Mouse (Mus musculus): ENCODE results near the gene Ugt1a2. TPM values are rescaled to one million over a fixed set of nuclear protein-coding genes. Genes with fewer than 3 reads are reported as not detected.

The Ugt1a2 gene
- polyA plus RNA-seq, 1 experiment from 2014 or later: 0.18 TPM

DNA sequence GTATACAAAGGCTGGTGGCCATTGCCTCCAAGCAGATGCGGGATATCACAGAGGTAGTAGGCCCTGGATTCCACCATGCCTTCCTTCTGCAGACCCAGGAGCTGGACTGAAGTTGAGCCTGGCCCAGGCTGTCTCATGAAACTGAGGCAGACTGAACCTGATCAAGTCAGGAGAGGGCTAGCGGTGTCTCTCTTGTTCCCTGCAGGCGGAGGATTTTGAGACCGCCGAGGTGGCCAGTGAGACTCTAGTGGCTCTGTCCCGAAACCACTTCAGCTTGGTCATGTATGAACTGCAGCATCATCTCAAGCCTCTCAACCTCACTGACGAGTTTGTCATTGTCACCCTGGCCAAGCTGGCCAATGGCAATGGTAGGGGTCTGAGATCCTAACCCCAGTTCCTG, 30.0 kb downstream of the Ugt1a2 start:
- no peaks in the 10 kb centered on the region for H3K27me3 ChIP-seq (replicated peaks)
- WGBS: 72% methylated on average over 7 of the region's 7 CpGs
- H3K36me3 ChIP-seq: no peaks in the 10 kb centered on the region
- H3K4me3 ChIP-seq (replicated peaks): no peak overlapping the region
- no peaks in the 10 kb centered on the region for H3K4me1 ChIP-seq (replicated peaks)
- ATAC-seq: no peak
- peaks cover 45% of the 10 kb centered on the region for H3K9me3 ChIP-seq
- no peak overlapping the region for H3K27ac ChIP-seq
- H3K9ac ChIP-seq: no peak overlapping the region
- H3K4me2 ChIP-seq (replicated peaks): no peak overlapping the region

DNA sequence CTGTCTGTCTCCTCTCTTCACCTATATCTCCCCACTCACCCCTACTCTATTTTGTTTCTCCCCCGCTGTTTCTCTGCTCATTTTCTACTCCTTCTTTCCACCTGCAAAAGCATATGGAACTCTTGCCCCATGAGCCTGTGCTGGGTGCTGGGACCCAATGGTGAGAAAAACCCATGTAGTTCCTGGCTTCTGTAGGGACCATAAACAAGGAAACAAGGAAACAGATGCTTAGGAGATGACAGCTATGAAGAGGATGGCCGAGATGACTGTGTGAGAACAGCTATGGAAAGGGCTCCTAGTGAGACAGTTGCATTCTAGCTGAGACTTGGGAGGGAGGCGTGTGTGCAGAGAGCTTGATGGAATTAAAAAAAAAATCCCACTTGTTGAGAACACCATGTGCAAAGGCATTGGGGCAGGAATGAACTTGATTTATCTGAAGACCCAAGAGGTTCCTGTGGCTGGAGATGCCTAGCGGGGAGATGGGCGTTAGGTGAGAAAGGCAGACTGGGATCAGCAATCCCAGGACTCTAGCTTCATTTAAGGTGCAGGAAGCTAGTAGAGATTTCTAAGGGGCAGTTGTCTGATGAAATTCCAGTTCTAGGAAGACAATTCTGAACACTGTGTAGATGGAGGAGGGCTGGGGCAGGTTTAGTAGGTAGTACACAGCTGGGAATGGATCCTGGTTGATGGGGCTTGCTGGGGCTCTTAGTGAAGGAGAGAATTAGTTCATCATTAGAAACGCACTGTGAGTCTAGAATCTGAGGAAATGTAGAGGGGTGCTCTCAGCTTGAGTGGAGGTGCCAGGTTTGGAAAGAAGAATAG, 30.8 kb downstream of the Ugt1a2 start:
- Histone ChIP-seq H3K27me3 (replicated peaks) (no peaks in the 10 kb centered on the region), H3K4me2 (replicated peaks) (no peak overlapping the region), H3K4me3 (replicated peaks) (no peak overlapping the region), H3K27ac (no peak overlapping the region), H3K4me1 (replicated peaks) (no peaks in the 10 kb centered on the region), H3K36me3 (no peaks in the 10 kb centered on the region), H3K9ac (no peak overlapping the region), H3K9me3 (peaks cover 43% of the 10 kb centered on the region)
- 77% methylated on average over 6 of the region's 6 CpGs for WGBS
- ATAC-seq: no peak

GRCm38 (mm10) chr1:88231803-88232499, 31.6 kb downstream of the Ugt1a2 start:
- no peak for ATAC-seq

DNA sequence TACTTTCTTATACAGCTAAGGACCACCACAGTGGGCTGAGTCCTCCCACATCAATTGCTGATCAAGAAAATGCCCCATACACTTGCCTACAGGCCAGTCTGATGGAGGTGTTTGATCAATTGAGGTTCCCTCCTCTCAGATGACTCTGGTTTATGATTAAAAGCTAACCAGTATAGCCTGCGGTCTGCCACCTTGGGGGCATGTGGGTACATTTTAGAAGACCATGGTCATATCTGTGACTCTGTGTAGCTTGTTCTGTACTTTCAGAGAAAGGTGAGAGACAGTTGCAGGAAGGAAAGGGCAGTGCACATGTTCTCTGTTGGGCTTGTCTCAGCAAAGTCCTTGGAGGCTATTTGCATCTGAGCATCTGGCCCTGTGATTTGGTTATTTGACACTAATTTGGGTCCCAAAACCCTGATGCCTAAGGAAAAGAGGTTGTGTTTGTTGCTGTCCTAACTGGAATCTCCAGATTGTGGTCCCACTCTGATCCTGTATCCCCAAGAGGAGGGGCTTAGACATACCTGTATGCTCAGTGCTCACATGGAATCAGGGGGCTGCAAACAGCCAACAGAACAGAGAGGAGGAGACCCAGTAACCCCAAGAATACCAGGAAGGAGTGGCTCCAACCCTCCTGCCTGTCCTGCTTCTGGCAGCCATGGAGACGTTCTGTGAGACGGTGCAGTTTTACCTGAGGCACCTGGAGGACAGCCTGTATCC, 32.4 kb downstream of the Ugt1a2 start:
- peaks cover 32% of the 10 kb centered on the region for H3K9me3 ChIP-seq
- no peaks in the 10 kb centered on the region for H3K36me3 ChIP-seq
- H3K4me3 ChIP-seq (replicated peaks): no peak overlapping the region
- H3K9ac ChIP-seq: no peak overlapping the region
- H3K27ac ChIP-seq: no peak overlapping the region
- H3K27me3 ChIP-seq (replicated peaks): no peaks in the 10 kb centered on the region
- H3K4me2 ChIP-seq (replicated peaks): no peak overlapping the region
- 52% methylated on average over 3 of the region's 3 CpGs for WGBS
- no peaks in the 10 kb centered on the region for H3K4me1 ChIP-seq (replicated peaks)
- no peak for ATAC-seq

More at GRCm38 (mm10) chr1:88231803-88232499, 31.6 kb downstream of the Ugt1a2 start:
- Histone ChIP-seq H3K4me2 (replicated peaks) (no peak overlapping the region), H3K27ac (no peak overlapping the region), H3K9me3 (peaks cover 35% of the 10 kb centered on the region), H3K4me1 (replicated peaks) (no peaks in the 10 kb centered on the region), H3K27me3 (replicated peaks) (no peaks in the 10 kb centered on the region), H3K36me3 (no peaks in the 10 kb centered on the region), H3K4me3 (replicated peaks) (no peak overlapping the region), H3K9ac (no peak overlapping the region)
- whole genome bisulfite sequencing: 68% methylated on average over 7 of the region's 7 CpGs

DNA sequence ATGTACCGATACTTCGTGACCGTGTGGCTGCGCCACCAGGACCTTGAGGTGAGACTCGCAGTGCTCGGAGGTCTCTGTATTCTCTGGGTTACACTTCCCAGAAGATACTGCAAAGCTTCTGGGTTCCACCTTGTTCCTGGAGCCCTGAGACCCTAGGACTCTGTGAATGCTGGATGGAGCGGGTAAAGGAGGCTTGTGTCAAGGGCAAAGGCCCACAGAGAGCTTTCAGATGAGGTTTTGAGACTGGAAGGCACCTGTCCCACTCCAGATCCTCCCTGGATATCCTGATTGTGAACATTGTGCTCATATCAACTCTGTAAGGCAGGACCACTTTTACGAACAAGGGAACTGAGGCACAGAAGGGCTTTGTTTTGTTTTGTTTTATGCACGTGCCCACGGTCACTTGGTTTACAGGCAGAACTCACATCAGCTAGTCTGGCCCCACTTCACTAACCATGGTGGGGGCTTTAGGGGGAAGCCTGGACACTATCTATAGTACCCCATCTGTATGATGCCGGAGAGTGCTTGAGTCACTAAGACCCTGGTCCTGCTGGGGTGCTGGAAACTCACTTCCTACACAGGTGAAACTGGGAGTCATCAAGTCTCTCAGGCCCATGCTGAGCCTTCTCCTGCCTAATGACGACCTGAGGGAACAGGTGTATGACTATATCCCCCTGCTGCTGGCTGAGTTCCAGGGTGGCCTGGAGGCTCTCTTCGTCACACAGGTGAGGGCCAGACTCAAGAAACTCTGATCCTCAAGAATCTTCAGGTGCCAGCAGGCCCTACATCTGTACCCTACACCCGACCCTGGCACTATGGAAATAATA, 33.2 kb downstream of the Ugt1a2 start:
- Histone ChIP-seq H3K4me2 (replicated peaks) (no peak overlapping the region), H3K4me3 (replicated peaks) (no peak overlapping the region), H3K9me3 (peaks cover 35% of the 10 kb centered on the region), H3K27me3 (replicated peaks) (no peaks in the 10 kb centered on the region), H3K36me3 (no peaks in the 10 kb centered on the region), H3K9ac (no peak overlapping the region), H3K27ac (no peak overlapping the region), H3K4me1 (replicated peaks) (no peaks in the 10 kb centered on the region)
- no peak for ATAC-seq
- 68% methylated on average over 14 of the region's 14 CpGs for WGBS

DNA sequence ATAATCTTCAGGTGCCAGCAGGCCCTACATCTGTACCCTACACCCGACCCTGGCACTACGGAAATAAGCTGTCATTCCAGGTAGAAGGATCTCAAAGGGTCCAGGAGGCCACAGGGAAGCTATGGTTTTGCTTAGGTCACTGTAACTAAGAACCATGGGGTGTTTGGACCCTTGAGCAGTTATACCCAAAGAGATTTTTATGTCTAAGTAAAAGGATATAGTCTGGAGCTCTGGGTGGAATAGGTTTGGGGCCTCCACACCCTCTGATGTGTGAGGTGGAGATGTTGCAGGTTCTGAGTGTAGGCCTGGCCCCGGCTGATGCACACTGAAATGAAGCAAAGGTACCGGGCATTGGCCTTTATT, 33.8 kb downstream of the Ugt1a2 start:
- Histone ChIP-seq H3K4me3 (replicated peaks) (no peak overlapping the region), H3K9ac (no peak overlapping the region), H3K4me1 (replicated peaks) (no peaks in the 10 kb centered on the region), H3K4me2 (replicated peaks) (no peak overlapping the region), H3K9me3 (peaks cover 36% of the 10 kb centered on the region), H3K27ac (no peak overlapping the region), H3K36me3 (no peaks in the 10 kb centered on the region), H3K27me3 (replicated peaks) (no peaks in the 10 kb centered on the region)
- no peak for ATAC-seq
- 65% methylated on average over 4 of the region's 4 CpGs for WGBS

DNA sequence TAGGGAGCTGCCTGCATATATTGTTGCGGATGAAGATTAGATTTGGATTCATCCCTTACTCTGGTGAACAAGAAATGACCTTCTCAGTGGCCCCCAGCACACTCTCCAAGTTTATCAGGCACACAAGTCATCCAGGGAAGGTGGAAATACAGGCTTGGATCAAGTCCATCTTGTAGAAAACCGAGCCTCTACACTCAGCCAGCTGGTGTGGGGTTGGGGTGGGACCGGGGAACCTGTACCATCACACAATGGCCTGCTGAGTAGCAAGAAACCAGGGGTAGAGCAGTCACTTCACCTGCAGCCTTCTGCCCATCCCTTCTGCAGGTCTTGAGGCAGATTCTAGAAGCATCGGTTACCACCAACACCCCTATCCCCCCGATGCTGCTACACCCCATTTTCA, 34.2 kb downstream of the Ugt1a2 start:
- 42% methylated on average over 5 of the region's 5 CpGs for WGBS
- peaks cover 34% of the 10 kb centered on the region for H3K9me3 ChIP-seq
- no peaks in the 10 kb centered on the region for H3K36me3 ChIP-seq
- H3K4me3 ChIP-seq (replicated peaks): no peak overlapping the region
- no peaks in the 10 kb centered on the region for H3K27me3 ChIP-seq (replicated peaks)
- ATAC-seq: no peak
- no peak overlapping the region for H3K4me2 ChIP-seq (replicated peaks)
- no peak overlapping the region for H3K27ac ChIP-seq
- H3K9ac ChIP-seq: no peak overlapping the region
- no peaks in the 10 kb centered on the region for H3K4me1 ChIP-seq (replicated peaks)

GRCm38 (mm10) chr1:88235046-88235893, 34.9 kb downstream of the Ugt1a2 start:
- Histone ChIP-seq H3K9ac (no peak overlapping the region), H3K4me3 (replicated peaks) (no peak overlapping the region), H3K4me1 (replicated peaks) (no peaks in the 10 kb centered on the region), H3K4me2 (replicated peaks) (no peak overlapping the region), H3K36me3 (no peaks in the 10 kb centered on the region), H3K27ac (no peak overlapping the region), H3K9me3 (peaks cover 38% of the 10 kb centered on the region), H3K27me3 (replicated peaks) (no peaks in the 10 kb centered on the region)
- ATAC-seq: no peak
- 63% methylated on average over 11 of the region's 11 CpGs for WGBS

DNA sequence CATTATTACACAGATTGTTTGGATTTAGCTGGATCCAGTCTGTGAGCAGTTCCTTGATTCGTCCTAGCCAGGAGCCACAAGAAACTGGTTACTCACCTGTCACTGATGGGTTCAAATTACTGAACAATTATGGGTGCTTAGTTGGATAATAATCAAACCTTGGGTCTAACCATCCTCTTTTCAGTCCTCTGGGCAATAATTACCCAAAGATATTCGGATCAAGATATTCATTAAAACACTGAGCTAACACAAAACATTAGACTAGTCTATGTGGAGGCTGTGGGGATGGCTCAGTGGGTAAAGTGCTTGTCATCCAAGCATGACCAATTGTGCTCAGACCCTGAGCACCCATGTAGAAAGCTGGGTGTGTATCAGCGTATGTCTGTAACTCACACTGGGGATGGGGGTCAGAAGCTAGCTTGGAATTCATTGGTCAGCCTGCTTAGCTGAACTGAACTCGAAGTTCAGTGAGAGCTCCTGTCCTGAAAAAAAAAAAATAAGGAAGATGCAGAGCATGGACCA, 35.6 kb downstream of the Ugt1a2 start:
- H3K27me3 ChIP-seq (replicated peaks): no peaks in the 10 kb centered on the region
- 62% methylated on average over 4 of the region's 4 CpGs for WGBS
- H3K4me1 ChIP-seq (replicated peaks): no peaks in the 10 kb centered on the region
- no peak overlapping the region for H3K27ac ChIP-seq
- no peak for ATAC-seq
- no peak overlapping the region for H3K4me3 ChIP-seq (replicated peaks)
- H3K9me3 ChIP-seq: peaks cover 44% of the 10 kb centered on the region
- H3K4me2 ChIP-seq (replicated peaks): no peak overlapping the region
- no peaks in the 10 kb centered on the region for H3K36me3 ChIP-seq
- no peak overlapping the region for H3K9ac ChIP-seq

- 68% methylated on average over 5 of the region's 5 CpGs for WGBS
- H3K9me3 ChIP-seq: peaks cover 44% of the 10 kb centered on the region
Measured at GRCm38 (mm10) chr1:88237311-88237710, 36.9 kb downstream of the Ugt1a2 start.

GRCm38 (mm10) chr1:88238771-88239170, 38.4 kb downstream of the Ugt1a2 start:
- Histone ChIP-seq H3K27me3 (replicated peaks) (no peaks in the 10 kb centered on the region), H3K9ac (no peak overlapping the region), H3K27ac (no peak overlapping the region), H3K36me3 (no peaks in the 10 kb centered on the region), H3K4me3 (replicated peaks) (no peak overlapping the region), H3K4me1 (replicated peaks) (no peaks in the 10 kb centered on the region), H3K4me2 (replicated peaks) (no peak overlapping the region), H3K9me3 (peaks cover 44% of the 10 kb centered on the region)
- ATAC-seq: no peak
- 71% methylated on average over 6 of the region's 6 CpGs for WGBS

More at GRCm38 (mm10) chr1:88237311-88237710, 36.9 kb downstream of the Ugt1a2 start:
- no peaks in the 10 kb centered on the region for H3K27me3 ChIP-seq (replicated peaks)
- no peak overlapping the region for H3K4me3 ChIP-seq (replicated peaks)
- H3K27ac ChIP-seq: no peak overlapping the region
- H3K9ac ChIP-seq: no peak overlapping the region
- H3K4me2 ChIP-seq (replicated peaks): no peak overlapping the region
- peak; percentile 10; the same call in 1 of the 2 replicates for ATAC-seq
- H3K36me3 ChIP-seq: no peaks in the 10 kb centered on the region
- no peaks in the 10 kb centered on the region for H3K4me1 ChIP-seq (replicated peaks)

Data from intestine, embryonic 15.5 days (tissue).